Mouse (Mus musculus): Measurements from ENCODE around the gene Kcnh3. TPM values are rescaled to one million over a fixed set of nuclear protein-coding genes. Genes with fewer than 3 reads are reported as not detected.

Gene Kcnh3
- polyA plus RNA-seq, 1 experiment from 2014 or later: 0.12 TPM

DNA sequence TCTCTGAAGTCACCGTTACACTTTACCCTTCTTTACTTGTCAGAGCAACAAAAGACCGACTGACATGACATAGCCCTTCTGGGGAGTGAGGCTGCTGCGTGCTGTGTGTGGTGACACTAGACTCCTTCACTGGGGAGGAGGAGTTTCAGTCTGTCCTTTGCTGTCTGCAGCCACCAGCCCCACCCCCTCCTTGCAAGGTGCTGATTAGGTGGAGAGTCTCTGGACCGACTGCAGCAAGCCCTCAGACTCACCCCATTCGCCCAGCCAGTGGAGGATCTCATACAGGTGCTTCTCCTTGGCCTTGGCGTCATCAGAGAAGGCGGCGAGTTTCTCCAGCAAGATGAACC is 60.5 kb downstream of the Kcnh3 start:
- Histone ChIP-seq H3K27ac (ENCODE audit: low read depth, low read length) (no peak overlapping the region), H3K4me2 (ENCODE audit: low read depth, low read length, severe bottlenecking) (no peak overlapping the region), H3K9ac (ENCODE audit: low read length) (no peak overlapping the region), H3K9me3 (ENCODE audit: control insufficient read depth, low read length) (no peaks in the 10 kb centered on the region), H3K4me3 (ENCODE audit: low read depth, low read length) (no peak overlapping the region), H3K4me1 (replicated peaks; ENCODE audit: control insufficient read depth, insufficient read depth, low read length) (no peaks in the 10 kb centered on the region), H3K36me3 (ENCODE audit: control insufficient read depth, insufficient read depth, low read length) (no peaks in the 10 kb centered on the region), H3K27me3 (ENCODE audit: control insufficient read depth, insufficient read depth, low read length) (no peaks in the 10 kb centered on the region)
- ATAC-seq (replicated peaks; ENCODE audit: low FRiP score): no peak
- DNase-seq (ENCODE audit: low spot score): no peak
- WGBS: 54% methylated on average over 8 of the region's 8 CpGs

DNA sequence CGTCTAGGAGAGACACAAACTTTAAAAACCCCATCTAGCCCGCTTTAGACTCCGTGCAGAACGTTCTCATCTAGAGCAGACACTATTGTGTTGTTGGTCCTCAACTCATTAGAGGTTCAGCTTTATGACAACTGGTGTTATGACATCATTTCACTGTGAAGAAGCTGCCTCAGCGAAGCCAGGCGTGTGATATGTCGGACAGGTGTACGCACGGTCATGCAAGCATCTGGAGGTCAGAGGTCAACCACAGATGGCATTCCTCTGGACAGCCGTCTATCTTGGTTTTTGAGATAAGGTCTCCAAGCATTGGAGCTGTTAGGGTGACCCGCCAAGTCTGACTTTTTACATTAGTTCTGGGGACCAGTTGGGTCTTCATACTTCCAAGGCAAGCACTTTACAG is 65.9 kb downstream of the Kcnh3 start:
- no peak for DNase-seq (ENCODE audit: low spot score)
- Histone ChIP-seq H3K36me3 (ENCODE audit: control insufficient read depth, insufficient read depth, low read length) (no peaks in the 10 kb centered on the region), H3K9ac (ENCODE audit: low read length) (no peak overlapping the region), H3K9me3 (ENCODE audit: control insufficient read depth, low read length) (no peaks in the 10 kb centered on the region), H3K27ac (ENCODE audit: low read depth, low read length) (no peak overlapping the region), H3K27me3 (ENCODE audit: control insufficient read depth, insufficient read depth, low read length) (no peaks in the 10 kb centered on the region), H3K4me2 (ENCODE audit: low read depth, low read length, severe bottlenecking) (no peak overlapping the region), H3K4me1 (replicated peaks; ENCODE audit: control insufficient read depth, insufficient read depth, low read length) (0 out of 2 replicates have a peak, but pooled peaks cover 3% of the 10 kb centered on the region), H3K4me3 (ENCODE audit: low read depth, low read length) (no peak overlapping the region)
- no peak for ATAC-seq (replicated peaks; ENCODE audit: low FRiP score)
- 92% methylated on average over 11 of the region's 11 CpGs for WGBS

Other genes with a start within 250 kb of the Kcnh3 start
- gene Tuba1c, start 195.0 kb upstream of the Kcnh3 start, polyA plus RNA-seq (2014; fragmentation: Nextera tagmentation; extraction: Ambion mirVana): 142 and 160 TPM in 2 replicates
- 0.19 and 0.94 TPM in 2 replicates for gene Prph, start 169.7 kb upstream of the Kcnh3 start, polyA plus RNA-seq (2014; fragmentation: Nextera tagmentation; extraction: Ambion mirVana)
- 38.8 and 40.2 TPM in 2 replicates for gene Troap, start 150.3 kb upstream of the Kcnh3 start, polyA plus RNA-seq (2014; fragmentation: Nextera tagmentation; extraction: Ambion mirVana)
- gene C1ql4, start 137.0 kb upstream of the Kcnh3 start, polyA plus RNA-seq (2014; fragmentation: Nextera tagmentation; extraction: Ambion mirVana): 0.12 TPM in 1 of 2 replicates, not detected in the other
- gene Dnajc22, start 131.7 kb upstream of the Kcnh3 start, polyA plus RNA-seq (2014; fragmentation: Nextera tagmentation; extraction: Ambion mirVana): 0.16 and 0.40 TPM in 2 replicates
- gene Spats2, start 98.9 kb upstream of the Kcnh3 start, polyA plus RNA-seq (2014; fragmentation: Nextera tagmentation; extraction: Ambion mirVana): 60.3 and 60.7 TPM in 2 replicates
- 194 and 204 TPM in 2 replicates for gene Mcrs1, start 27.1 kb downstream of the Kcnh3 start, polyA plus RNA-seq (2014; fragmentation: Nextera tagmentation; extraction: Ambion mirVana)
- gene Prpf40b, start 70.2 kb downstream of the Kcnh3 start, polyA plus RNA-seq (2014; fragmentation: Nextera tagmentation; extraction: Ambion mirVana): 62.4 and 69.0 TPM in 2 replicates
- gene Fam186b, start 71.0 kb downstream of the Kcnh3 start, polyA plus RNA-seq (2014; fragmentation: Nextera tagmentation; extraction: Ambion mirVana): 0.15 and 0.36 TPM in 2 replicates
- gene Fmnl3, start 145.6 kb downstream of the Kcnh3 start, polyA plus RNA-seq (2014; fragmentation: Nextera tagmentation; extraction: Ambion mirVana): 14.3 and 17.0 TPM in 2 replicates
- 229 and 267 TPM in 2 replicates for gene Tmbim6, start 168.0 kb downstream of the Kcnh3 start, polyA plus RNA-seq (2014; fragmentation: Nextera tagmentation; extraction: Ambion mirVana)
- gene Nckap5l, start 232.9 kb downstream of the Kcnh3 start, polyA plus RNA-seq (2014; fragmentation: Nextera tagmentation; extraction: Ambion mirVana): 12.0 and 12.2 TPM in 2 replicates
- gene Bcdin3d, start 249.9 kb downstream of the Kcnh3 start, polyA plus RNA-seq (2014; fragmentation: Nextera tagmentation; extraction: Ambion mirVana): 20.0 and 21.5 TPM in 2 replicates

Measured in forebrain, embryonic 11.5 days (tissue).